Mouse (Mus musculus) midbrain, embryonic 16.5 days (tissue): ENCODE results near the gene Trappc4. TPM values are rescaled to one million over a fixed set of nuclear protein-coding genes. Genes with fewer than 3 reads are reported as not detected.
"Not testable (repeated sequence)": the region's sequence is repeated elsewhere in the genome, so short reads cannot be mapped to it uniquely, and the experiment has no call there.

Experiments
- ATAC-seq: fragments of 200-750 bp; cut with Nextera tagmentation; 2 replicates; pipeline ENCODE4 v1.8.0; 2017; ENCODE audit warnings: moderate TSS enrichment
- H3K27ac ChIP-seq: fragments of 300-500 bp; sonication (generic); 2 replicates; pipeline ENCODE4 v1.5.1; 2014; ENCODE audit warnings: mild to moderate bottlenecking, low read length, mixed read lengths
- H3K27me3 ChIP-seq: fragments of 300-500 bp; sonication (generic); 2 replicates; pipeline ENCODE4 v1.6.1; 2014; ENCODE audit warnings: low read depth, low read length, mixed read lengths; ENCODE audit not compliant: control insufficient read depth, insufficient read depth
- H3K36me3 ChIP-seq: fragments of 300-500 bp; sonication (generic); 2 replicates; pipeline ENCODE4 v1.6.1; 2014; ENCODE audit warnings: mild to moderate bottlenecking, low read length, moderate library complexity, mixed read lengths; ENCODE audit not compliant: control insufficient read depth, insufficient read depth
- H3K4me1 ChIP-seq: fragments of 300-500 bp; sonication (generic); 2 replicates; pipeline ENCODE4 v1.6.1; 2014; ENCODE audit warnings: mild to moderate bottlenecking, low read length, mixed read lengths; ENCODE audit not compliant: control insufficient read depth, insufficient read depth
- H3K4me2 ChIP-seq: fragments of 300-500 bp; sonication (generic); 2 replicates; pipeline ENCODE4 v1.6.1; 2014; ENCODE audit warnings: mild to moderate bottlenecking, low read length, mixed read lengths
- H3K4me3 ChIP-seq: fragments of 300-500 bp; sonication (generic); 2 replicates; pipeline ENCODE4 v1.5.1; 2014; ENCODE audit warnings: low read depth, mild to moderate bottlenecking, low read length, moderate library complexity, mixed read lengths
- H3K9ac ChIP-seq: fragments of 300-500 bp; sonication (generic); 2 replicates; pipeline ENCODE4 v1.6.1; 2014; ENCODE audit warnings: low read depth, low read length, mixed read lengths
- H3K9me3 ChIP-seq: fragments of 300-500 bp; sonication (generic); replicated peaks from 2 replicates; pipeline ENCODE4 v1.6.1; 2014; ENCODE audit warnings: mild to moderate bottlenecking, low read length, mixed read lengths; ENCODE audit not compliant: control insufficient read depth, poor library complexity, severe bottlenecking
- WGBS: fragments of 180-500 bp; shearing (Covaris S2); extraction: QIAGEN DNeasy Blood & Tissue Kit; methylation state at CpG from one replicate; pipeline ENCODE4 v1.1.7; 2014; 5-methylcytosine and 5-hydroxymethylcytosine counted together
- polyA plus RNA-seq: library from polyadenylated mRNA; unstranded; fragments of >200 nt; fragmentation: Nextera tagmentation; extraction: Ambion mirVana; gene quantifications from 2 replicates; pipeline ENCODE4 v1.2.1, GENCODE M21; 2015

The Trappc4 gene
- polyA plus RNA-seq, 1 experiment from 2014 or later, result 330 TPM

DNA sequence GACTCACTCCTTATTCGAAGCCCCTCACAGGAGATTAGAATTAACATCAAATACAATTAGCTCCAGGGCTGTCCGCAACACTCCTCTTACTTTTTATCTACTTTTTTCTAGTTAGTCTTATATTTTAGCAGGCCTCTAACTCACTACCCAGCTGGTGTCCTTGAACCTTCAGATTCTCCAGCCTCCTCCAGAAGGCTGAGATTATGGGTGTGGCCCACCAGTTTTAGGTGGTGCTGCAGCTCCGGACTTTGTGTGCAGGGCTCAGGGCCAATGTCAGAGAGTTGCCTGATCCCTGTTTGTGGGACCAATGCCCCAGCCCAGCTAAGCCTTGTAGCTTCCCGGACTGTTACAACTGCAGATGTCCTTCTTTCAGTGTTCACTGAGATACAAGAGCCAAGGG is 16.2 kb upstream of the Trappc4 start:
- 88% methylated on average over 4 of the region's 4 CpGs for WGBS

DNA sequence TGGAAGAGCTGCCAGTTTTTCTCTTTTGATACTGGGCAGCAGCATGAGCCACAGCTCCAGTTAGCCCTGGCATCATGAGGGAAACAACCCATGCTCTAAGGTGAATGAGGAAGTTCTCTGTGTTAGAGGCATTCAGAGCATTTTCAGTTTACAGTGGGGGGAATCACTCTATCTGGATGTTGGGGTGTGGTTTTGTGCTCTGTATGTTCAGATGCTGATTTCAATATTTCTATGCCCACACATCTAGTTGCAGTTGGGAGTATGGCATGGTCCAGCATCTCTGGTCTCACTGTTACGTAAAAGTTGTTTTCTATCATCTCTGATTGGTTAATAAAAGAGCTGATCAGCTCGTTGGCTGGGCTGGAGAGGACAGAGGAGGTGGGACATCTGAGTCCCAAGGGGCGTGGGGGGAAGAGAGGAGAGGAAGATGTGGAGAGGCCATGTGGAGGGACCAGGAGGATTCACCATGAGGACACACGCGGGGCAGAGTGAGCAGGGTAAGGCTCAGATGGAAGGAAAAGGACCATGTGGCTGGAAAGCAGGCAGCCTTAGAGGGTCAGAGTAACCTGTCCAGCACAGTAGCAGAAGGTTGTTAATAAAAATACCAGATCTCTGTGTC is 13.0 kb upstream of the Trappc4 start:
- Histone ChIP-seq H3K4me3 (no peak overlapping the region), H3K27me3 (no peaks in the 10 kb centered on the region), H3K27ac (no peak overlapping the region), H3K36me3 (no peaks in the 10 kb centered on the region), H3K9ac (no peak overlapping the region), H3K4me1 (peaks cover 19% of the 10 kb centered on the region), H3K9me3 (no peaks in the 10 kb centered on the region), H3K4me2 (no peak overlapping the region)
- 89% methylated on average over 5 of the region's 5 CpGs for WGBS
- ATAC-seq, result no peak

More for the DNA sequence above, 16.2 kb upstream of the Trappc4 start:
- no peaks in the 10 kb centered on the region for H3K36me3 ChIP-seq
- H3K9ac ChIP-seq, result no peak overlapping the region
- no peak overlapping the region for H3K4me2 ChIP-seq
- H3K4me1 ChIP-seq, result peaks cover 2% of the 10 kb centered on the region; the same call in 1 of the 2 replicates
- H3K27ac ChIP-seq, result no peak overlapping the region
- H3K4me3 ChIP-seq, result no peak overlapping the region
- H3K27me3 ChIP-seq, result no peaks in the 10 kb centered on the region
- H3K9me3 ChIP-seq, result no peaks in the 10 kb centered on the region
- no peak for ATAC-seq

DNA sequence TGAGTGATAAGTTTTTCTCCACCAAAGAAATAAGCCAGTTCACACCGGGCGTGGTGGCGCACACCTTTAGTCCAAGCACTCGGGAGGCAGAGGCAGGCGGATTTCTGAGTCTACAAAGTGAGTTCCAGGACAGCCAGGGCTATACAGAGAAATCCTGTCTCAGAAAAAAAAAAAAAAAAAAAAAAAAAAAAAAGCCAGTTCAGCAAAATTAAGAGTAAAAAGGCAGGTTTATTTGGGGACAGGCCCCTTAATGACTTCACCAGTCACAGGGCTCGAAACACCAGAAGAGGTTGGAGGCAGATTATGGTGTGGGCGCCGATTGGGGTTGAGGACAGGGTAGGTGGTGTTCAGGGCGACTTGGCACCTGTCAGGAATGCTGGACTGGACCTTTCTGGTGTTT is 12.3 kb upstream of the Trappc4 start:
- peaks cover 19% of the 10 kb centered on the region for H3K4me1 ChIP-seq
- H3K9ac ChIP-seq, H3K9me3 ChIP-seq, H3K36me3 ChIP-seq, H3K27ac ChIP-seq, H3K4me3 ChIP-seq, H3K27me3 ChIP-seq, H3K4me2 ChIP-seq, ATAC-seq: not testable (repeated sequence)
- 97% methylated on average over 9 of the region's 9 CpGs for WGBS

DNA sequence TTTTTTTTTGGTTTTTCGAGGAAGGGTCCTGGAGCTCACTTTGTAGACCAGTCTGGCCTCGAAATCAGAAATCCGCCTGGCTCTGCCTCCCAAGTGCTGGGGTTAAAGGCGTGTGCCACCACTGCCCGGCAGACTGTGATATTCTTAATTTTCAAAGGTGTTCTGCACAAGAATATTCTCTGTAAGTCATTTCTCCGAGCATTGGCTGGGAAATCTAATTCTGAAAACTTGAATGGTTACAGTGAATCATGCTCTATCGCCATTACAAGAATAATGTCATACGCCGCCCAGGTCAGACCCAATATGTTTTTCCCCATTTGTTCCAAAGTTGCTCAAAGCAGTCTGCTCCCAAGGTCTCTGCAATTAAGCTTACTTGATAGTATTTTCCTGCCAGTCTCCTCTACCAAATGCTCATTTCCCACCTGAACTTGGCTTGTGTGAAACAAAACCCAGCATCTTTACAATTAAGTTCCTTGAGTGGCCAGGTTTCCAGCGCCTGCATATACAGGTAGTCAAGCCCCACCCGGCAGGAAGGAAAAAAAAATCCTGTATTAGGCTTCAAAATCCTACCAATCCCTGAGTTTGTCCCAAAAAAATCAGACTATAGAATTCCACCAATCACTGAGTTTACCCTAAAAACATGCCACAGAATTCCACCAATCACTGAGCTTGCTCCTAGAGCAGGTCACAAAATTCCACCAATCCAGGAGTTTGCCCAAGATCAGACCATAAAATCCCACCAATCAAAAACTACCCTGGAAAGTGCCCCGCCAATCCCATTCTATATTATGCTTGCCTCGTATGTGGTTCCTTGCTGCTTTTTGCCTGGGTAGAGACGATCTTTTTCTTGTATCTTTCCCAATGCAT is 11.4 kb upstream of the Trappc4 start, which contains the start of gene Ccdc84:
Gene Ccdc84 (minus strand): TSS at position 51 of the 867 bp plus-strand sequence.
- 76% methylated on average over 14 of the region's 14 CpGs for WGBS
- no peaks in the 10 kb centered on the region for H3K36me3 ChIP-seq
- H3K9ac ChIP-seq, result peak within 1 kb of the TSS; percentile 97
- peak within 1 kb of the TSS; percentile 71 for H3K27ac ChIP-seq
- H3K9me3 ChIP-seq, result no peaks in the 10 kb centered on the region
- H3K4me1 ChIP-seq, result peaks cover 19% of the 10 kb centered on the region
- no peaks in the 10 kb centered on the region for H3K27me3 ChIP-seq
- peak within 1 kb of the TSS; percentile 84 for H3K4me3 ChIP-seq
- H3K4me2 ChIP-seq, result peak within 1 kb of the TSS; percentile 89
- ATAC-seq, result no peak

DNA sequence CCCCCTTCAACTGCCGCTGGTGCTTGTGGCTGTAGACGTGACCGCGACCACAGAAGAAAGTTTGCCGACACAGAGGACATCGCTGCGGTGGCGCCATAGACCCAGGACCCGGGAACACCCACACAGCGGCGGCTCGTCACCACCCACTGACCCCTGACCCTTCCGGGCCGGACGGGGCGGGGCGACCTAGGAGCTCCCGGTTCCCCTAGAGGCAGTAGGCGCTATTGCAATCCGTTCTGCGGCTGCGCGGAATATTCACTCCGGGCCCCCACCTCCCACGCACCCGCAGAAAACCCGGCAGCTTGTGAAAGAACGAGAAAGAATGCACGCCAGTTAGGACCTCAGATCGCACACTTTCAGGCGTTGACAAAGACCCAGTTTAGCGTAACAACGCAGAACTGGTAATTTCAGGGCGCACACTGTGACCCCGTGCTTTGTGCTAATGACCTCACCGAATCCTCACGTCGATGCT is 10.5 kb upstream of the Trappc4 start:
- Histone ChIP-seq H3K4me2 (peak overlapping the region; percentile 89), H3K4me1 (peaks cover 19% of the 10 kb centered on the region), H3K27ac (peak overlapping the region; percentile 71), H3K9me3 (no peaks in the 10 kb centered on the region), H3K9ac (peak overlapping the region; percentile 97), H3K4me3 (peak overlapping the region; percentile 84), H3K27me3 (no peaks in the 10 kb centered on the region), H3K36me3 (no peaks in the 10 kb centered on the region)
- under 1% methylated on average over 38 of the region's 38 CpGs for WGBS
- peak; percentile 92 for ATAC-seq

DNA sequence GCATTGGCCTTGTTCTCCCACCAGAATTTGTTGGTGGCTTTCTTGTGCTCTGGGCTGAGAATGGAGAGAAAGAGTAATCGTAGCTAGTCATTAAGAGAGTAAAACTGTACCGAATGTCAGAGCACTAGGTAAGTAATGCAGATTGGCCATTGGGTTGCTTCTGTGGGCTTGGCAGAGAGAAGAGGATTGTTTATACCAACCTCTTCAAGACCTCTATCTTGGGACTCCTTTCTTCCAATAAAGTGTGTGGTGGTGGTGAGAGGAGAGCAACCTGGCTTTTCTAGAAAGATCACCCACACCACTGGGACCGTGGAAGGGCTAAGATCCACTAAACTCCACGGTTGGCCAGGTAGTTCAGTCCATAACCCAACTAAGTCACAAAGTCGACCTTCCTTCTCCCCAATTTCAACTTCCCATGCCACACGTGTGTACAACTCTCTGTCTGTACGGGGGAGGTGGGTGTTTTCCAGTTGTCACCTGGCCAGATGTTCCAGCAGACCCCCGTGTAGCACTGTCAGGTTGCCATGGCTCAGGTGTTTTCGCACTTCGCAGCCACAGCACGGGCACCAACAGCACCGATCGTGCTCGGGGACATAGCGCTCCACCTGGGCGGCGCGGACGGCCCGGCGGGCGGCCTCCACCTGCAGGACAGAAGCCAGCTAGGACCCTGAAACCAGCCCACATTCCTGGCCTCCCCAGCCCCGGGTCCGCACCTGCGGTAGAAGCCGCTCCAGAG is 9.9 kb upstream of the Trappc4 start:
- Histone ChIP-seq H3K4me3 (peak overlapping the region; percentile 84), H3K9ac (peak overlapping the region; percentile 97), H3K27ac (peak overlapping the region; percentile 71), H3K27me3 (no peaks in the 10 kb centered on the region), H3K4me2 (peak overlapping the region; percentile 89), H3K9me3 (no peaks in the 10 kb centered on the region), H3K4me1 (peaks cover 19% of the 10 kb centered on the region), H3K36me3 (0 out of 2 replicates have a peak, but pooled peaks cover 4% of the 10 kb centered on the region)
- WGBS, result 8% methylated on average over 26 of the region's 26 CpGs
- peak; percentile 76 for ATAC-seq

DNA sequence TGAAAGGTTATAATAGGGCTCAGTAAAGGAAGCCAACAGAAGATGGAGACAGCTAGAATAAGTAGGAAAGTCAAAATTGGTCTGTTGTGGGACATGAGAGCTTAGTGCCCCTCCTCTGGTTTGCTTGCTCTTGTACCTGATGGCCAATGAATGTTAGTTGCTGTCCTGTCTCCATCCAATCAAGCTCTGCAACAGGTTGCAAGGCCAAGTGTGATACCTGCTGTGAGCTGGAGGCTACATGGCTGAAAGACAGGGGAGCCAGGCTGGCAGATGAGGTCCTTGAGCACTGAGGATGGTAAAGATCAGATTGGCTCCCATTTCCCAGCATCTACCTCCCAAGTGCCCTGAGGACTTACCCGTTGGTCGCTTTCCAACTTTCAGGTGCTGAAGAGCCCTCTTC is 5.4 kb upstream of the Trappc4 start:
- no peak for ATAC-seq
- no peaks in the 10 kb centered on the region for H3K9me3 ChIP-seq
- WGBS, result 85% methylated on average over 2 of the region's 2 CpGs

DNA sequence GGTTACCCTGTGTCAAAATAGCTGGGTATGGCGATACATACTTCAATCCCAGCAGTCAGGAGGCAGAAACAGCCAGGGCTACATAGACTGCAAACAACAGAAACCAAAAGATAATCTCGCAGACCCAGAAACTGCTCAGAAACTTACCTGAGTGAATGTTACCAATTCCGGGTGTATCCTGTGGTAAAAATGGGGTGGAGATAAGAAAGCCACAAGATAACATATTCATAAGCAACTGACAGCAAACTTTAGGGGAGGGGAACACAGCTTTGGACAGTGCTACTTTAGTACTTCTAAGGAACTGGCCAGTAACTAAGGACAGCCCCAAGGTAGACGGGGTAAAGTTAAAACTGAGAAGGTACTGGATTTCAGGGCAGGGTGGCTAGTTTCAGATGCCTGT is 4.9 kb upstream of the Trappc4 start:
- Histone ChIP-seq H3K4me2 (no peak overlapping the region), H3K4me1 (peaks cover 20% of the 10 kb centered on the region), H3K27me3 (no peaks in the 10 kb centered on the region), H3K27ac (no peak overlapping the region), H3K9me3 (no peaks in the 10 kb centered on the region), H3K4me3 (no peak overlapping the region), H3K36me3 (peaks cover 13% of the 10 kb centered on the region; the same call in 1 of the 2 replicates), H3K9ac (no peak overlapping the region)
- 89% methylated on average over 4 of the region's 4 CpGs for WGBS
- no peak for ATAC-seq

More for the DNA sequence above, 5.4 kb upstream of the Trappc4 start:
- Histone ChIP-seq H3K4me2 (no peak overlapping the region), H3K9ac (no peak overlapping the region), H3K36me3 (peaks cover 13% of the 10 kb centered on the region; the same call in 1 of the 2 replicates), H3K27ac (no peak overlapping the region), H3K4me1 (peaks cover 22% of the 10 kb centered on the region), H3K4me3 (no peak overlapping the region), H3K27me3 (no peaks in the 10 kb centered on the region)
